Mouse (Mus musculus): ENCODE measurements around the gene Gm12355.

The Gm12355 gene

GRCm38 (mm10) chr11:98582551-98583264 is 42.8 kb downstream of the Gm12355 start:
- in situ Hi-C loops (cut with MboI, MseI), result loop anchor here (10.0 kb wide), 1 partner anchor 52 kb away; no protein-coding TSS in a partner anchor

DNA sequence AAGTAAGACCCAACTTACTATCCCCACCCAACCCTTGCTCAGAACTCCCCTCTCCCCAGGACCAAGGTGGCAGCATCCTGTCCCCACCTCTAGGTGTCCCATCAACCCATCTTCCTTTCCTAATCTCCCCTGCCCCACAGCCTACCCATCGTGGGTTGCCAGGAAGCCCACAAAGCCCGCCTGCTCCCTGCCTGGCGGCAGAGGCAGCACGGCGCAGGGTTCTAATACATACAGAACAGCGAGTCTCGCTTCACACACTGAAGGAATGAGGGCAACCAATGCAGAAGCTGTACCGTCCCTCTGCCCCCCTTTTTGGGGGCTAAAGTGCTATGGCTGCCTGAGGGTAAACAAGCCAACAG is 43.5 kb downstream of the Gm12355 start:
- in situ Hi-C loops (cut with MboI, MseI), result loop anchor here (10.0 kb wide), 1 partner anchor 53 kb away; no protein-coding TSS in a partner anchor

DNA sequence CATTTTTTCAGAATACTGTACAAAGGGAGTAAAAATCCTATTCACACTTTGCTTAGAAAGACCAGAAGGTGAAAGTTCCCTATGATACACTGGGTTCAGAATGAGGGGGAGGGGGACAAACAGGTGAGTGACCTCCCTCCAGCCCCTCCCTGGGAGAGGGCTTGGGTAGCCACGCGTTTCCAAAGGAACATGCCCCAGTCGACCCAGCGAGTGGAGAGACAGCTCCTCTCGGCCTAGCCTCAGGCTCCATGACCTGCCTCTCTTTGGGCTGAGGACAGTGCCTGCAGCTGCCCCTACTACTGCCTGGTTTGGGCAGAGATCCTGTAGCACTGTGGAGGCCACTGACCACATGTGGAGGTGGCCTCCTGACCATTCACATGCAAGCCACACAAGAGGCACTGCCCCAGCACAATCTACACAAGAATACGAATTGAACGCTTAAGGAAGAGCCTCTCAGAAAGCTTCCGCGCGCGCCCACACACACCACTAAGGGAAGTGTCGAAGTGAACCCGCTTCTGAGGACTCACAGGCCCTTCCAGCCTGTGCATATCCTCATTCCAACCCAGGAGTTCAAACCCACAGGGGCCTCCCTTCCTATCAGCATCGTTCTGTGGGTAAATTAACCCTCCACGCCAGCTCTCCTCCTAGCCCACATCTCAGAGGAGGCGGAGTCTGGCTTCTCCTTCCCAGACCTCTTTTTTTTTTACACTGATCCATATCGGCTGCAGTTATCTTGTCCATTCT is 44.0 kb downstream of the Gm12355 start:
- in situ Hi-C loops (cut with MboI, MseI), result loop anchor here (10.0 kb wide), 1 partner anchor 53 kb away; no protein-coding TSS in a partner anchor

DNA sequence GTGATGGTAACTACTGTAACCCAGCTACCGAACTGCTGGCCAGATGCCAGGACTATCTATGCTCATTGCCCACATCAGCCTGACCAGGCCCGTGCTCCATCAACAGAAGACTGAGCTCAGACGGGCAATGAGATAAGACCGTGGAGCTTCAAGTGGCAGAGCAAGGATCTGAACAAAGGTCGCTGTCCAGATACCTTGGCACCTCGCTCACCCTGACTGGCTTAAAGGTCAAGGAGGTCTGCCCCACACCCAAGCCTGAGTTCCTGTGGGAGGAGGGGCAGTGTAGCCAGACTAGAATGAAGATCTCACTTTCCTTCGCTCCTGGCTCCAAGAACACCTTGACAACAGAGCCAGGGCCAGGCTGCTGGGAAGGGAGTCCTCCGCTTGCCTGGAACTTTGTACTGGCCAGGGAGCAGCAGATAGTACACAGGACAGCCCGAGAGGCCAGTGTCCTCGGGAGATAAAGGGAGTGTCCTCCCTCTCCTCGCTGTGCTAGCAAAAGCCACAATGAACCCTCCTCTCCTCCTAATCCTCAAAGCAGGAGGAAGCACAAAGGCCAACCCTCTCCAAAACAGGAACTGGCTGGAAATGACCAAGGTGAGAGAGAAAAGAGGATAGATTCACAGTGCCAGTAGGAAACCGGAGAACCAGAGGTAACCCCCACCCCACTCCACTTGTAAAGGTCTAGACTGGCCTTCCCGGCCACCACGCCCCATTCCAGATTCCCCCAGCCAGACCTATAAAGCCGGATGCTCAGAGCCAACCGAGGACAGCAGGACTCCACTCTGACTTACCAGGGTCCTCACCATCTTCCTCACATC is 45.0 kb downstream of the Gm12355 start:
- in situ Hi-C loops (cut with MboI, MseI), result loop anchor here (10.0 kb wide), 1 partner anchor 54 kb away; no protein-coding TSS in a partner anchor

DNA sequence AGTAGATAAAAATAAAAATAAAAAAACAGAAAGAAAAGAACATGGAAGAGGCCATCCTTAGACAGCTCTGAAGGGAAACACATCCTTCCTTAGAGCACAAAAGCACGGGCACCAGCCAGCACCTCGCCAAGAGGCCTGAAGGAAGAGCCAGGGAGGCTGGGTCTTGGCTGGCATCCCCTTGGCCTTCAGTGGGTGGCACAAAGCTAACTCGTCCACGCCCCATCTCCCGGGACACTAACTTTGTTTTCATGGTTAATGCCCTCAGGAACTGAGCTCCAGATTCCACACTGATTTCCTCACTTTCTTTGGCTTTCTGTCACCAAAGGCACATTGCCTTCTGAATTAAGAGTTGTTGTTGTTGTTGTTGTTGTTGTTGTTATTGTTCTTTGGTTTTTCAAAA is 47.7 kb downstream of the Gm12355 start:
- in situ Hi-C loops (cut with MboI, MseI), result no loop called here
